Mouse (Mus musculus) cerebellum, adult 2 months (tissue): ENCODE measurements around the gene Ankra2. TPM values are rescaled to one million over a fixed set of nuclear protein-coding genes. Genes with fewer than 3 reads are reported as not detected.

Source experiments
- DNase-seq, 2 experiments: peaks; one replicate each; pipeline ENCODE4 v3.0.0; 2021
- H3K27ac ChIP-seq: fragments of 200-500 bp; 2 replicates; pipeline ENCODE4 v1.5.1; 2012; ENCODE audit warnings: low read length, control low read depth, inconsistent platforms; ENCODE audit not compliant: insufficient read depth
- H3K27me3 ChIP-seq: fragments of 200-500 bp; 2 replicates; pipeline ENCODE4 v1.6.1; 2012; ENCODE audit warnings: inconsistent platforms, mild to moderate bottlenecking, low read length, moderate library complexity; ENCODE audit not compliant: control insufficient read depth, insufficient read depth
- H3K4me1 ChIP-seq: fragments of 200-500 bp; 2 replicates; pipeline ENCODE4 v1.6.1; 2011; ENCODE audit warnings: low read length; ENCODE audit not compliant: control insufficient read depth, insufficient read depth
- H3K4me3 ChIP-seq: fragments of 200-500 bp; replicated peaks from 2 replicates; pipeline ENCODE3; 2011; ENCODE audit warnings: mild to moderate bottlenecking, low read depth, low read length, control low read depth; ENCODE audit not compliant: insufficient read depth
- CTCF ChIP-seq: fragments of 200-500 bp; IDR thresholded peaks from 2 replicates; pipeline ENCODE4 v1.5.1; 2011; ENCODE audit warnings: low read depth, mild to moderate bottlenecking, control low read depth, low read length, moderate library complexity, borderline replicate concordance; ENCODE audit not compliant: insufficient read depth
- POLR2A ChIP-seq: fragments of 200-500 bp; IDR thresholded peaks from 2 replicates; pipeline ENCODE4 v1.6.1; 2011; ENCODE audit warnings: low read length, control low read depth, borderline replicate concordance; ENCODE audit not compliant: insufficient read depth
- WGBS: fragments of 180-500 bp; shearing (Covaris S2); methylation state at CpG from one replicate; pipeline ENCODE4 v1.1.7; 2018; 5-methylcytosine and 5-hydroxymethylcytosine counted together
- polyA plus RNA-seq: library from polyadenylated mRNA; depleted of rRNA; stranded (reverse); fragments of >200 nt; gene quantifications from 2 replicates; pipeline ENCODE4 v1.2.3, GENCODE M21; 2012; rRNA removed

The Ankra2 gene
- polyA plus RNA-seq: 42.9 and 46.8 TPM in 2 replicates

DNA sequence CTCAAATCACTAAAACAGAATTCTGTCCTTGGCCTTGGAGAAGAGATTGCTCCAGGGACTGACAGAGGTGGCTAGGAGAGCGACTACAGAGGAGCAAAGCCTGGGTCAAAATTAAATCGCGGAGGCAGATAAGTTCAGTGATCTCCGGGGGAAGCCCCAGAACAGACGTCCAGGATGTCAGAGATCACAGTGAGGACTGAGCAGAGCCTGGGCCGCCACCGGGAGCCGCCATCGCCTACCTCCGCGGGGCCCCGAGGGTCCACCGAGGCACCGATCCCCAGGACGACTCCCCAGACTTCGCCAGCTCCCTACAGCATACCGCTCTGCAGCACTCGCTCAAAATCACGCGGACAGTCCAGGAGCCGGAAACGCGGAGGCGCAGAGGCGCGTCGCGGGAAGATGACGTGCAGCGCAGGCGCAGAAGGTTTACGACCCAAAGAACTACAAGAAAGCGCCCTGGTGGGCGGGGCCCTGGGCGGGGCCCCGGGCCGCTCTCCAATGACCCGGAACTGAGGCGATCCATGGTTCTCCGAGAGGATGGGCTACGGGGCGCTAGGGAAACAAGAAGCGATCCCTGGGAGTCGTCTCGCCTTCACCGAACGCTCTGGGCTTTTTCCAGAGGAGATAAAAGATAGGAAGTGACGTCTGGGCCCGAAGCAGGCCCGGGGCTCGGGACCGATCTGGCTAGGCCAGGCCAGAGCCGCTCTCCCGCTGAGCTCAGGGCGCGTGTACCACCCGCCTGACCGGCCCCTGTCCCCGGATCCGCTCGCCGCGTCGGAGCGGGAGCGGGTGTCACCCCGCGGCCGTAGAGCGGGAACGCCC, at the start of gene Ankra2, which contains the start of gene Utp15:
Ankra2 (plus strand) TSS at position 439 of the 822 bp plus-strand sequence.
Utp15 (minus strand) TSS at position 406 of the 822 bp plus-strand sequence.
- no peaks in the 10 kb centered on the region for H3K4me1 ChIP-seq
- DNase-seq: peak; percentile 98
- H3K4me3 ChIP-seq: peak within 1 kb of the TSS; percentile 67
- WGBS: under 1% methylated on average over 70 of the region's 71 CpGs
- H3K27me3 ChIP-seq: no peaks in the 10 kb centered on the region
- H3K27ac ChIP-seq: peak within 1 kb of the TSS; percentile 83
- TF ChIP-seq POLR2A (peak; percentile 74), CTCF (no peak)

DNA sequence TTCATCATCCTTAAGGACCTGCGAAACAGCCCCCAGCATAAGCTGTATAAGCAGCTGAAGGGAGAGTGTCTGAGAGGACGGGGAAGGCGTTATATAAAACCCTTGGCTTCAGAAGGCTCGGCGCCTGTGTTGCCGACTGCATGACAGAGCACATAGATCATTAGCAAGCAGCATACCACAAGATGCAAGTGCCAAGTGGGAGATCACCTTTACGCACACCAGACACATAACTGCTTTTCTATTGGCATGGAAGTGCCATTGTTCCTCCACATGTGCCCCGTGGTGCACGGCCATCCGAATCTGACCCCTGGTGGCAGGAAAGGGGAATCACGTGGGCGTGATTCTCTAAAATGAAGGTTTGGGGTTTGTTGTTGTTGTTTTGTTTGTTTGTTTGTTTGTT, 40.0 kb upstream of the Ankra2 start:
- no peak for DNase-seq
- Histone ChIP-seq H3K27me3 (no peaks in the 10 kb centered on the region), H3K27ac (no peak overlapping the region), H3K4me3 (no peak overlapping the region), H3K4me1 (no peaks in the 10 kb centered on the region)
- TF ChIP-seq POLR2A: no peak
- peak; percentile 67 for TF ChIP-seq CTCF
- 28% methylated on average over 12 of the region's 12 CpGs for WGBS

DNA sequence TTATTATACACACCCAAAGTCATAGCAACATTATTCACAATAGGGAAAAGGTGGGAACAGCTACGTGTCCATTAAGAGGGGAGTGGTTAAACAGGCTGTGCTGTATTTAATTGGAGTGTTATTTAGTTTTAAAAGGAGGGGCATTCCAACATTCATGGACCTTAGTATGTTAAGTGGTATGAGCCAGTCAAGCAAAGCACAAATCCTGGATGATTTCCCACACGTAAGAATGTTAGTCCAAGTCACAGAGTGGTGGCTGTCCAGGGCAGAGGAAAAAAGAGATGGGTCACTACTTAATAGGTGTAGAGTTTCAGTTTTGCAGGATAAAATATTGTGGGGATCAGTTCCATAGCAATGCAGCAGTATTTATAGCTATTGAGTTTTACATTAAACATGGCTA, 36.6 kb upstream of the Ankra2 start:
- no peaks in the 10 kb centered on the region for H3K4me1 ChIP-seq
- H3K4me3 ChIP-seq: no peak overlapping the region
- no peak for TF ChIP-seq CTCF
- TF ChIP-seq POLR2A: no peak
- no peak overlapping the region for H3K27ac ChIP-seq
- DNase-seq: no peak
- 67% methylated on average over 2 of the region's 2 CpGs for WGBS
- no peaks in the 10 kb centered on the region for H3K27me3 ChIP-seq

DNA sequence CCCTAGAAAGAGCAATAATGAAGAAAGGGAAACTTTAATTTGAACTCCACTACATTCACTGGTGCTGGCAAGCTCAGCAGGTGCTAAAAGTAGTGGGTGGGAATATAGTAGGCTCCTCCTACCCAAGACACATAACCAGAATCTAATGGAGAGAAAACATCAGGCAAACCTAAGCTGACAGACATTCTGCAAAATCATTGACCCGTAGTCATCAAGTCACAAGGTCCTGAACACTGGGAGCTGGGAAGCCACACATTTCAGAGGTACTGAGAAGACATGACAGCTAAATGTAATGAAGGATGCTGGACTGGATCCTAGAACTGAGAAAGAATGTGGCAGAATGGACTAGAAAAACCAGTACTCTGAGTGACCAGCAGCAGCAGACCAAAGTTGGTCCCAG, 32.4 kb upstream of the Ankra2 start:
- no peaks in the 10 kb centered on the region for H3K4me1 ChIP-seq
- no peaks in the 10 kb centered on the region for H3K27me3 ChIP-seq
- WGBS: 70% methylated on average over 1 of the region's 1 CpGs
- H3K4me3 ChIP-seq: no peak overlapping the region
- no peak for DNase-seq
- no peak overlapping the region for H3K27ac ChIP-seq
- TF ChIP-seq POLR2A (no peak), CTCF (no peak)

DNA sequence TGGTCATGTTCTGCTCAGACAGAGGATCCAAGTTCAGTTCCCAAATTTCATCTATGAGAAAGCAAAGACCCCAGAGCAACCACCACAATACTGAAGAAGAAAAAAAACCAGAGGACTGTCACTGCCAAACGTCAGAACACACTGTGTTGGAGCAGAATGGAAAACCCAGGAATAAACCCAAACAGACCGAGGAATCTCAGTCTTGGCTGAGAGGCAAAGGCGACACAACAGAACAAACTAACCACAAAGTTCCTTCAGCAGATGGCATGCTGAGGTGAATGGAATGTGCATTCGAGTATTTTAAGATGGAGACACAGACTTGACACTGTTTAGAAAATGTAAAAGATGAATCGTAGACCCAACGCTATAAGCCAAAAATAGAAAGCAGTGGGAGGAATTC, 27.4 kb upstream of the Ankra2 start:
- Histone ChIP-seq H3K4me3 (no peak overlapping the region), H3K27me3 (no peaks in the 10 kb centered on the region), H3K4me1 (no peaks in the 10 kb centered on the region), H3K27ac (no peak overlapping the region)
- WGBS: 56% methylated on average over 6 of the region's 6 CpGs
- DNase-seq: no peak
- no peak for TF ChIP-seq CTCF
- TF ChIP-seq POLR2A: no peak

DNA sequence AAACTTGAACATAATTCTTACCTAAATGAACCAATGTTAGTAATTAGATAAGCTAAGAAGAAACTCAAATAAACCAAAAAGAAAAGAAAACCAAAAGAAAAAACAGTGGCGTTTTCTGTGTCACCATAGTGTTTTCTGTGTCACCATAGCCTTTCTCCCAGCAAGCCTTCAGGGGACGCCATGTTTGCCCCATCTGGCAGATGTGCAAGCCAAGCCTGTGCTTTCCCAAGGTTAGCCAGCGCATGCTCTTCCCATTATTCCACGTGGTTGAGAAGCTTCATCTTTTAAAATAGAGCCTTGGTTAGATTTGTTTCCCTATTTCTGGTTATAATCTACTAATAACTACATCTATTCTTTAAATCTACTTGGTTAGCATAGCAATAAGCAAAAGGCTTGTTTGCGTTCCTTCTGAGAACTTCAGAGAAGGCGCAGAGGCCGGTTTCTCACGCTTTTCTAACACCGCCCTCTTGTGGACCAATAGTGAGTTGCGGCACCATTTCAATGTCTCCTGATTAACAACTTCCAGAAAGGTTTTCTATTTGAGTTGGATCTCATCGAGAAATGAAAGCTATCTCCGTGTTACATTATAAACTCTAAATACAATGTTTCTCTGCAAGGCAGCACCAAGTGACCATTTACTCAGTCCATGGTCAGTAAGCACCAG, 22.8 kb upstream of the Ankra2 start:
- Histone ChIP-seq H3K4me3 (no peak overlapping the region), H3K27ac (no peak overlapping the region), H3K27me3 (no peaks in the 10 kb centered on the region), H3K4me1 (no peaks in the 10 kb centered on the region)
- DNase-seq: peak; percentile 30 to 61
- TF ChIP-seq CTCF: peak; percentile 64; the same call in 1 of the 2 replicates
- no peak for TF ChIP-seq POLR2A
- WGBS: 14% methylated on average over 12 of the region's 12 CpGs

DNA sequence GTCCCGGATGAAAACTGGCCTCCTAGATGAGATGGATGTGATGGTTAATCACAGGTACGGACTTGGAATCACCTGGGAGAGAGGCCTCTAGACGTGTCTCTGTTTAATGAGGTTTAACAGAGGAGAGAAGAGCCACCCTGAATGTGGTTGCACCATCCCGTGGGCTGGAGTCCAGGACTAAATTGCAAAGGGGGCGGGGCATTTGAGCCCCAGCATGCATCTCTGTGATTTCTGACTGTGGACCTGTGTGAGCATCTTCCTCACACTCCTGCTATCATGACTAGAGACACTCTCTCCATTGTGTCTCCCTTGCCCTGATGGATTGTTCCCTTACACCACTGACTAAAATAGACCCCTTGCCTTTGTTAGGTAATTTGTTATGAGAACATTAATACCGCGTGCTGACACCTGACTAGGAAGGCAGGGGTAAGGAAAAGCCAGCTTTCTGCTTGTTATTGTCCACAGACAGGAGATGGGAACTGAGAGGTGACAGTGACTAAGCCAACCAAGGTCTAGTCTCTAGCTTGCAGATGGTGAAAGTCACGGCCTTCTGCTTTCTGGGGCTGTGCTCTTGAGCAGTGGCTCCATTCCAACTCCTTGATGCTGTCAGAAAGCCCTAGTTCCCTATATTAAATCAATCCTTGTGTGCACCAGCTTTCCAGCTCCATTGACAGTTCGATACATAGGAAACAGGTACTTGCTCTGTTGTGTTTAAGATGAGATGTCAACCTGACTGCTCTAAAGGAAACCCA, 21.2 kb upstream of the Ankra2 start:
- no peak for DNase-seq
- Histone ChIP-seq H3K27ac (no peak overlapping the region), H3K4me1 (no peaks in the 10 kb centered on the region), H3K27me3 (no peaks in the 10 kb centered on the region), H3K4me3 (no peak overlapping the region)
- TF ChIP-seq CTCF (no peak), POLR2A (no peak)
- WGBS: 63% methylated on average over 9 of the region's 9 CpGs
